Mouse (Mus musculus): ENCODE data around the gene Ryk. TPM values are rescaled to one million over a fixed set of nuclear protein-coding genes. Genes with fewer than 3 reads are reported as not detected.

Ryk gene
- polyA plus RNA-seq, 1 experiment from 2014 or later, result 31.6 TPM

DNA sequence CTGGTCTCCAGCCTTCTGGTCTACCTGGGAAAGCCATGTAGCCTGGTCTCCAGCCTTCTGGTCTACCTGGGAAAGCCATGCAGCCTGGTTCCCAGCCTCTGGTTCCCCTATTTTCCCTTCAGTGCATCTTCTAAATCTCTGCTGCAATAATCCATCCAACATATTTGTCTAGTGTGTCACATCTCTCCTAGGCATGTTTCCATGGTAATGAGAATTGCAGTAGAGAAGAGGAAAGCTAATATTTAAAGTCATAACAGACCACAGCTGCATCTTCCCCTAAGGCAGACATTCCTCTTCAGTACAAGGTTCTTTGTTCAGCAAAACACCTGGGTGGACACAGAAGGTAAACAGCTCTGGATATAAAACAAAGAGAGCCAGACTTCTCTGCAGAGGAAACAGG is 16.5 kb upstream of the Ryk start:
- H3K4me2 ChIP-seq (ENCODE audit: low read depth, severe bottlenecking), result no peak overlapping the region
- DNase-seq (ENCODE audit: low spot score) (no peak), ATAC-seq (ENCODE audit: insufficient number of reproducible peaks, low FRiP score, low TSS enrichment, low read depth) (no peak)
- H3K9me3 ChIP-seq (ENCODE audit: control insufficient read depth, low read length), result no peaks in the 10 kb centered on the region
- H3K4me3 ChIP-seq (ENCODE audit: low read depth, low read length), result no peak overlapping the region
- no peaks in the 10 kb centered on the region for H3K4me1 ChIP-seq (ENCODE audit: control insufficient read depth, insufficient read depth, low read length)
- H3K27ac ChIP-seq (replicated peaks; ENCODE audit: low read depth, low read length), result no peak overlapping the region
- H3K27me3 ChIP-seq (ENCODE audit: control insufficient read depth, insufficient read depth, low read length), result no peaks in the 10 kb centered on the region
- no peak overlapping the region for H3K9ac ChIP-seq (ENCODE audit: low read length)
- H3K36me3 ChIP-seq (ENCODE audit: control insufficient read depth, insufficient read depth, low read length), result no peaks in the 10 kb centered on the region

DNA sequence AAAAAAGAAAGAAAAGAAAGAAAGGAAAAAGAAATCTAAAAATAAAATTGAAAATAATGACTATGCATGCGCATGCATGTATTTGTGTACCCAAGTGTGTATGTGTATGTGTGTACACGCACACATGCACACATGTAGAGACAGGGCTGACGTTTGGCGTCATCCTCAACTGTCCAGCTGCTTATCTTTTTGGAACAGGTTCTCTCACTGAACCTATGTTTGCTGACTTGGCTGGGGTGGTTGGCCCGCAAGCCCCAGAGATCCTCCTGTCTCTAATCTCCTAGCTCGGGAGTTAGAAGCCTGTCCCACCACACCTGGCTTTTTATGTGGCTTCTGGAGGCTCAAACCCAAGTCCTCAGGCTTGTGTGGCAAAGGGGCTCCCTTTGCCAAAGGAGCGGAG is 6.1 kb upstream of the Ryk start:
- peaks cover 5% of the 10 kb centered on the region; the same call in 1 of the 2 replicates for H3K4me1 ChIP-seq (ENCODE audit: control insufficient read depth, insufficient read depth, low read length)
- WGBS, result 83% methylated on average over 7 of the region's 7 CpGs
- H3K27me3 ChIP-seq (ENCODE audit: control insufficient read depth, insufficient read depth, low read length), result no peaks in the 10 kb centered on the region
- H3K4me3 ChIP-seq (ENCODE audit: low read depth, low read length), result no peak overlapping the region
- no peak overlapping the region for H3K9ac ChIP-seq (ENCODE audit: low read length)
- DNase-seq (ENCODE audit: low spot score), result no peak
- no peak overlapping the region for H3K4me2 ChIP-seq (ENCODE audit: low read depth, severe bottlenecking)
- no peaks in the 10 kb centered on the region for H3K36me3 ChIP-seq (ENCODE audit: control insufficient read depth, insufficient read depth, low read length)
- H3K9me3 ChIP-seq (ENCODE audit: control insufficient read depth, low read length), result no peaks in the 10 kb centered on the region
- no peak overlapping the region for H3K27ac ChIP-seq (replicated peaks; ENCODE audit: low read depth, low read length)
- no peak for ATAC-seq (ENCODE audit: insufficient number of reproducible peaks, low FRiP score, low TSS enrichment, low read depth)

DNA sequence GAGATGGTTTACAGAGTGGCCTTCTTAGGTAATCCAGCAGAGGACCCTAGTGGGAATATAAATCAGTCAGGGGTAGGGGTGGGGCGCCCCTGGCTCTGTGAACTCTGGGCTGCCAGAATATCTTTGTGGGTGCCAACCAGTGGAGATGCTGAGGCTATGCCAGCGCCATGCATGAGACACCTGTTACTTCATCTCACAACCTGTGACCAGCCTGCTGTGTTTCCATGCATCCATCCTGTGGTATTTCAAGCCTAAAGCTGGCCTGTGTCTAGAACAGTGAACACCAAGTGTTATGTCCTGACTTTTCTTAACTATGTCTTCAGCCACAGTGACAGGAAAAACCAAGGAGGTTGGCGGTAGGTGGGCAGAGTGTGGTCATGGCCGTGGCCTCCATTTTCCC is 3.2 kb upstream of the Ryk start:
- Histone ChIP-seq H3K4me1 (ENCODE audit: control insufficient read depth, insufficient read depth, low read length) (peaks cover 13% of the 10 kb centered on the region), H3K4me3 (ENCODE audit: low read depth, low read length) (no peak overlapping the region), H3K9ac (ENCODE audit: low read length) (no peak overlapping the region), H3K4me2 (ENCODE audit: low read depth, severe bottlenecking) (no peak overlapping the region), H3K36me3 (ENCODE audit: control insufficient read depth, insufficient read depth, low read length) (no peaks in the 10 kb centered on the region), H3K27ac (replicated peaks; ENCODE audit: low read depth, low read length) (no peak overlapping the region), H3K27me3 (ENCODE audit: control insufficient read depth, insufficient read depth, low read length) (no peaks in the 10 kb centered on the region), H3K9me3 (ENCODE audit: control insufficient read depth, low read length) (no peaks in the 10 kb centered on the region)
- DNase-seq (ENCODE audit: low spot score), result no peak
- ATAC-seq (ENCODE audit: insufficient number of reproducible peaks, low FRiP score, low TSS enrichment, low read depth), result no peak
- 88% methylated on average over 4 of the region's 4 CpGs for WGBS

DNA sequence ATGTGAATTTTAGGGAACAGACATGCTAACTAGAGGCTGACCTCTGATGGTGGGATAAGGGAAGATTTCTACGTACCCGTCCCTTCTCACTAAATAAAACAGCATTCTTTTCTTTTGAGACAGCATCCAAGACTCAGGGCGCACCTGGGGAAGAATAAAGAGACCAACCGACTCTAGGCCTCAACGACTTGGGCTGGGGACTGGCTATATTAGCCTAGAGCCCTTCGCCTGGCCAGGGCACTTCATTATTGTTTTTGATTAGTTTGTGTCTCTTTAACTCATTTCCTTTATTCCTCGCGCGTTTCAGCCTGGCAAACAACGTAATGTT is 339 bp upstream of the Ryk start:
- H3K4me3 ChIP-seq (ENCODE audit: low read depth, low read length), result peak overlapping the region; percentile 97
- peak overlapping the region; percentile 97 for H3K9ac ChIP-seq (ENCODE audit: low read length)
- H3K36me3 ChIP-seq (ENCODE audit: control insufficient read depth, insufficient read depth, low read length), result no peaks in the 10 kb centered on the region
- H3K4me2 ChIP-seq (ENCODE audit: low read depth, severe bottlenecking), result peak overlapping the region; percentile 60
- no peaks in the 10 kb centered on the region for H3K9me3 ChIP-seq (ENCODE audit: control insufficient read depth, low read length)
- H3K27me3 ChIP-seq (ENCODE audit: control insufficient read depth, insufficient read depth, low read length), result no peaks in the 10 kb centered on the region
- DNase-seq (ENCODE audit: low spot score) (no peak), ATAC-seq (ENCODE audit: insufficient number of reproducible peaks, low FRiP score, low TSS enrichment, low read depth) (peak; percentile 51)
- 23% methylated on average over 10 of the region's 10 CpGs for WGBS
- H3K27ac ChIP-seq (replicated peaks; ENCODE audit: low read depth, low read length), result no peak overlapping the region
- H3K4me1 ChIP-seq (ENCODE audit: control insufficient read depth, insufficient read depth, low read length), result peaks cover 29% of the 10 kb centered on the region

DNA sequence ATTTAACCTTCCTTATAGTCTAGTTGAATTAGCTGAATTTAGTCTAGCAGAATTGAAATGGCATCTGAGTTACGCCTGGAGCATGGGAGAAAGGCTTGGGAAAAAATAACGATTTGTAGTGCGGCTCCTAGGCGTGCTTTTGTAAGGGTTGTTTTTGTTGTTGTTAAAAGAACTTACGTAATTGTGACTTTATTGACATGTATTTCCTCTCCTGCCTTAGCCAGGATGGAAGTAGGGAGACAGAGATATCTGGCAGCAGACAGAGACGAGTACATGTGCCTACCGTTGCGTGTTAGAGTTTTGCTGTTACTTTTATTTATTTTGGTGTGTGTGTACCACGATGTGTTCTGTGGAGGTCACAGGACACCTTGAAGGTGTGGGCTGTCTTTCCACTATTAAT is 1.6 kb downstream of the Ryk start:
- H3K27ac ChIP-seq (replicated peaks; ENCODE audit: low read depth, low read length), result no peak overlapping the region
- no peaks in the 10 kb centered on the region for H3K36me3 ChIP-seq (ENCODE audit: control insufficient read depth, insufficient read depth, low read length)
- H3K4me2 ChIP-seq (ENCODE audit: low read depth, severe bottlenecking), result peak overlapping the region; percentile 60
- DNase-seq (ENCODE audit: low spot score) (no peak), ATAC-seq (ENCODE audit: insufficient number of reproducible peaks, low FRiP score, low TSS enrichment, low read depth) (no peak)
- H3K4me3 ChIP-seq (ENCODE audit: low read depth, low read length), result peak overlapping the region; percentile 97
- no peaks in the 10 kb centered on the region for H3K27me3 ChIP-seq (ENCODE audit: control insufficient read depth, insufficient read depth, low read length)
- no peaks in the 10 kb centered on the region for H3K9me3 ChIP-seq (ENCODE audit: control insufficient read depth, low read length)
- peaks cover 47% of the 10 kb centered on the region for H3K4me1 ChIP-seq (ENCODE audit: control insufficient read depth, insufficient read depth, low read length)
- no peak overlapping the region for H3K9ac ChIP-seq (ENCODE audit: low read length)
- 49% methylated on average over 9 of the region's 9 CpGs for WGBS

DNA sequence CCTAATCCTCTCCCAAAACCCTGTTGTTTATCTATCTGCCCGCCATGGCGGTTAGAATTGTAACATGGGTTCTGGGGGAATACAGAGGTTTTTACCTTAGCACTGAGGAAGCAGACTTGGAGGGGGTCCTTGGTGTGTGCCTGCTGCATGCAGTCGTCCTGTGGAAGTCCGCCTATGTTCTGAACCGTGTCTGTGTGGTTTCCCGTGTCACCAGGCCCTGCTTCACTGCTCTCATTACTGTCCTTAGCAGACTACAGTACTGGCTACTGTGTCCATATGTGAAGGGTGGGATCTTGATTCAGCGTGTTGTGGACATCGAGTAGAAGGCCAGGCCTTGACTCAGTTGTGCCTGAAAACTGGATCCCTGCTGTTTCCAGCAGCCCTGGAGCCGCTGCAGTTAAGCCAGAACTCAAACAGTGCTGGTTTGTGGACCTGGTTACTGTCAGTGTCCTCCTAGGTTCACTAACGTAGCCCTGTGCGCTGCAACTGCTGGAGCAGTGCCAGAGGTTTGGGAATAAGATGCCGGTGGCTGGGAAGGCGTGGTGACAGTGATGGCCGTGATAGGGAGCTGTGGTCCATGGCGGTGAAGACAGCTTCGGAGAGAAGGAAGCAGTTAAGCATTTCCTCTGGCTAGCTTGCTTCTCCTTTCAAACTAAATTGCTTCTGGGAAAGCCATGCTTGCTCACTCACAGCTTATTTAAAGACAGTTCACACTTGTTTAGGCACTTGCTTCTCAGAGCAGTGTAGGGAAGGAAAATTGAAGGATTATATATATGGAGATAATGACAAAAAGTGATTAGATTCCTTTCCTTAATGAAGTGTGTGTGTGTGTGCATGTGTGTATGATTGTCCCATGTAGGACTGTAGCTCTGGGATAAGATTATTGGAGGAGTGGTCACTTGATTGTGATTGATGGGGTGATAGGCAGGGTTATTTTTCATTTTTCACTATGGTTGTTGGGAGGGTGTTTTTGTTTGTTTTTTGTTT is 6.4 kb downstream of the Ryk start:
- peak overlapping the region; percentile 9; the same call in 1 of the 2 replicates for H3K4me3 ChIP-seq (ENCODE audit: low read depth, low read length)
- ATAC-seq (ENCODE audit: insufficient number of reproducible peaks, low FRiP score, low TSS enrichment, low read depth) (no peak), DNase-seq (ENCODE audit: low spot score) (peak; percentile 46)
- peak overlapping the region; percentile 51; the same call in 1 of the 2 replicates for H3K27ac ChIP-seq (replicated peaks; ENCODE audit: low read depth, low read length)
- H3K9ac ChIP-seq (ENCODE audit: low read length), result no peak overlapping the region; the same call in 1 of the 2 replicates
- no peaks in the 10 kb centered on the region for H3K27me3 ChIP-seq (ENCODE audit: control insufficient read depth, insufficient read depth, low read length)
- H3K4me1 ChIP-seq (ENCODE audit: control insufficient read depth, insufficient read depth, low read length), result peaks cover 62% of the 10 kb centered on the region
- H3K9me3 ChIP-seq (ENCODE audit: control insufficient read depth, low read length), result no peaks in the 10 kb centered on the region
- WGBS, result 16% methylated on average over 16 of the region's 16 CpGs
- peak overlapping the region; percentile 8; the same call in 1 of the 2 replicates for H3K4me2 ChIP-seq (ENCODE audit: low read depth, severe bottlenecking)
- H3K36me3 ChIP-seq (ENCODE audit: control insufficient read depth, insufficient read depth, low read length), result no peaks in the 10 kb centered on the region; the same call in 1 of the 2 replicates

DNA sequence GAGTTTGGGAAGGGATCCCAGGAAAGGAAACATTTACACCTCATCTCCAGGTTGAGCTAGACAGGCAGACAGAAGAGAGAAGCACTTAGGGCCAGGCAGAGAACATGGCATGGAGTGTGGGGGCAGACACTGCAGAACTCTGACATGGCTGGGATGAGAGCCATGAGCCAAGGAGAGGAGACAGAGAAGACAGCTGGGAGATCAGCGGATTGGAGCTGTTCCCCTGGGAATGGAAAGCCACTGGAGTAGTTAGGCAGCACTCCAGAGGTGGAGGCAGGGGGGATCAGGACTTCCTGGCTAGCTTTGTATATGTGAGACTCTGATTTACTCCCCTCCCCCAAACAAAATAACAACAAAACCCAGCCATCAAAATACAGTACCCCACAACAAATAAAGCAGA is 7.1 kb downstream of the Ryk start:
- H3K9ac ChIP-seq (ENCODE audit: low read length), result no peak overlapping the region
- DNase-seq (ENCODE audit: low spot score) (no peak), ATAC-seq (ENCODE audit: insufficient number of reproducible peaks, low FRiP score, low TSS enrichment, low read depth) (no peak)
- 18% methylated on average over 1 of the region's 1 CpGs for WGBS
- H3K4me3 ChIP-seq (ENCODE audit: low read depth, low read length), result no peak overlapping the region
- H3K4me1 ChIP-seq (ENCODE audit: control insufficient read depth, insufficient read depth, low read length), result peaks cover 54% of the 10 kb centered on the region
- 0 out of 2 replicates have a peak overlapping the region, but pooled peaks have one; percentile 3 for H3K4me2 ChIP-seq (ENCODE audit: low read depth, severe bottlenecking)
- H3K9me3 ChIP-seq (ENCODE audit: control insufficient read depth, low read length), result no peaks in the 10 kb centered on the region
- H3K27me3 ChIP-seq (ENCODE audit: control insufficient read depth, insufficient read depth, low read length), result no peaks in the 10 kb centered on the region
- no peak overlapping the region for H3K27ac ChIP-seq (replicated peaks; ENCODE audit: low read depth, low read length)
- no peaks in the 10 kb centered on the region; the same call in 1 of the 2 replicates for H3K36me3 ChIP-seq (ENCODE audit: control insufficient read depth, insufficient read depth, low read length)

DNA sequence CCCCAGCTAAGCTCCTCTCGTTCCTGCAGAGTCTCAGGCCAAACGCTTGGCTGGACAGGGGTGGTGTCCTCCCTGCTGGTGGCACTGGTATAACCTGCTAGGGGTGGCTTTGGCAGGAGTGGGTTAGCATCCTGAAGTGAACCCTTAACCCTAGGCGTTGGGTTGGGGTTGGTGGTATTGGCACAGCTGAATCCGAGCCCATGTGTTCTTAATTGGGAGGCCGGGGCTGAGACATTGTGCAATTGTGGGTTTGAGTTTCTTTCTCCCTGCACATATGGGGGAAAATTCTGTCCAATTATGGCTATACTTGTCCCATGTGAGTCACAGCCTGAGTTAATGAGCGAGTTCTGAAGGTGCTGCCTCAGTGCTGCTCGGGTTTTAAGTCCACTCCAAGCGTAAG is 7.8 kb downstream of the Ryk start:
- Histone ChIP-seq H3K4me2 (ENCODE audit: low read depth, severe bottlenecking) (no peak overlapping the region), H3K36me3 (ENCODE audit: control insufficient read depth, insufficient read depth, low read length) (no peaks in the 10 kb centered on the region; the same call in 1 of the 2 replicates), H3K4me1 (ENCODE audit: control insufficient read depth, insufficient read depth, low read length) (peaks cover 48% of the 10 kb centered on the region), H3K9me3 (ENCODE audit: control insufficient read depth, low read length) (no peaks in the 10 kb centered on the region), H3K27me3 (ENCODE audit: control insufficient read depth, insufficient read depth, low read length) (no peaks in the 10 kb centered on the region), H3K4me3 (ENCODE audit: low read depth, low read length) (no peak overlapping the region), H3K9ac (ENCODE audit: low read length) (no peak overlapping the region), H3K27ac (replicated peaks; ENCODE audit: low read depth, low read length) (no peak overlapping the region)
- DNase-seq (ENCODE audit: low spot score), result peak; percentile 55
- ATAC-seq (ENCODE audit: insufficient number of reproducible peaks, low FRiP score, low TSS enrichment, low read depth), result no peak
- 16% methylated on average over 8 of the region's 8 CpGs for WGBS
